Mouse (Mus musculus): ENCODE measurements at regions not wholly inside any gene's neighbourhood (a gene's known extent, or its start where the extent isn't known, plus 50 kb on each side); places are given as distances from the start of the nearest gene placed in this dataset.

DNA sequence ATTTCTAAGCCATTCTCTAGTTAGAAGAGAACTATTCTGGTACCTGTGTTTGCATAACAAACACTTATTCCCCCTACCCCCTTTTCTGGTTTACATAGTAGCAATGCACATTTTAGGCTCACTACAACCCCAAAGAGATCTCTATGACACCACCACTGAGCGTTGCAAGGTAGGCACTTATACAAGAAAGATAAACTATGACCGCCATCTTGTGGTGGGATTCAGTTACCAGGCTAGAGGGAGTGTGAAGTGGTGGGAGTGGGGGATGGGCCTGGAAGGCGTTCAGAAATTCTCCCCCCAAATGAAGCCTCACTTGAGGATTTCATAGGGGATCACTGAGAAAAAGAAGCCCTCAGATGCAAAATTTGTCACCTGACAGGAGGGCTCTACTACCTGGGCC, 64.4 kb upstream of the Fst start:
- TF ChIP-seq MYC (IDR thresholded peaks at IDR 0.05; ENCODE audit: low read depth, low read length) (no peak), CTCF (IDR thresholded peaks at IDR 0.05 in 2 of 3, conservative IDR thresholded peaks at IDR 0.05 in 1 of 3; ENCODE audit: control insufficient read depth in 1 of 3, insufficient read depth in 1 of 3, low read depth in 2 of 3, low read length in 3 of 3, poor library complexity in 1 of 3, severe bottlenecking in 1 of 3) (peak in 1 of 3 experiments; percentile 37; a peak in 2 of 6 replicates), MXI1 (IDR thresholded peaks at IDR 0.05; ENCODE audit: low read depth, low read length) (no peak), USF2 (IDR thresholded peaks at IDR 0.05; ENCODE audit: borderline replicate concordance in 1 of 2, insufficient read depth in 1 of 2, low read depth in 1 of 2, low read length in 2 of 2) (no peak), MAX (IDR thresholded peaks at IDR 0.05; ENCODE audit: low read length) (no peak), EP300 (IDR thresholded peaks at IDR 0.05; ENCODE audit: low read depth in 1 of 2, low read length in 2 of 2) (no peak), POLR2A (IDR thresholded peaks at IDR 0.05; ENCODE audit: control insufficient read depth in 1 of 2, insufficient read depth in 1 of 2, low read depth in 1 of 2, low read length in 2 of 2, poor library complexity in 1 of 2) (no peak), USF1 (IDR thresholded peaks at IDR 0.05; ENCODE audit: low read depth, low read length) (no peak), SMC3 (IDR thresholded peaks at IDR 0.05; ENCODE audit: low read depth, low read length) (peak; percentile 54), CHD1 (IDR thresholded peaks at IDR 0.05; ENCODE audit: low read depth, low read length) (no peak), TBP (IDR thresholded peaks at IDR 0.05; ENCODE audit: low read depth, low read length) (no peak), NRF1 (IDR thresholded peaks at IDR 0.05; ENCODE audit: insufficient read depth, low read depth, low read length, poor library complexity, severe bottlenecking) (no peak), HCFC1 (IDR thresholded peaks at IDR 0.05; ENCODE audit: low read depth, low read length) (no peak)

Measured in MEL (cell line).